Mouse (Mus musculus) ES-Bruce4 (cell line): ENCODE results near the gene Serpinb6a.

ENCODE experiments used
- CTCF ChIP-seq: IDR thresholded peaks from one replicate; pipeline ENCODE4 v1.8.1; 2011; ENCODE audit warnings: low read depth, low read length
- POLR2A ChIP-seq: IDR thresholded peaks from one replicate; pipeline ENCODE4 v1.8.1; 2011; ENCODE audit warnings: low read length; ENCODE audit not compliant: insufficient read depth

DNA sequence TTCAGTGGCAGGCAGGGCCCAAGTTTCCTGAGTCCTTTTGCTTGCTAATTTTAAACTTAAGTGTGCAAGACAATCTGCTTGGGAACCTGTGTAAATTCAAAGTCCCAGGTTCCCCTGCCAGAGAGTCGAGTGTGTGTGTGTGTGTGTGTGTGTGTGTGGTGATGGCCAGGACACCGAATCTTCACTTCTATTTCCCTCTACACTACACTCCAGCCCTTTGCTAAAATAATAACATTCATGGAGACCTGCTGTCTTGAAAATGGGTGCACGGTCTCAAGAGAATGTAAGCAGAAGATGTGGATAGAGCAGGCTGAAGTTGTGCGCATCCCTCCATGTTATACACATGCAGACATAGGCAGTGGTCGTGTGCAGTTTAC lies 35.5 kb upstream of the Serpinb6a start:
- no peak for TF ChIP-seq POLR2A
- no peak for TF ChIP-seq CTCF
